Mouse (Mus musculus) urinary bladder, postnatal 14 days (tissue): ENCODE measurements around the gene Ublcp1.

ENCODE experiments used
- DNase-seq: peaks from one replicate; pipeline ENCODE4 v3.0.0; 2021; ENCODE audit warnings: low spot score

Ublcp1 gene

GRCm38 (mm10) chr11:44422337-44423111 is 47.8 kb downstream of the Ublcp1 start:
- no peak for DNase-seq

- DNase-seq, result no peak
These were observed 52.9 kb downstream of the Ublcp1 start for GRCm38 (mm10) chr11:44417403-44417802.

GRCm38 (mm10) chr11:44414605-44415004 is 55.7 kb downstream of the Ublcp1 start:
- DNase-seq, result no peak

GRCm38 (mm10) chr11:44413371-44413770 is 56.9 kb downstream of the Ublcp1 start:
- DNase-seq, result no peak

GRCm38 (mm10) chr11:44412276-44412675 is 58.0 kb downstream of the Ublcp1 start:
- no peak for DNase-seq

GRCm38 (mm10) chr11:44410413-44410812 is 59.9 kb downstream of the Ublcp1 start:
- DNase-seq, result no peak

- DNase-seq, result no peak
These were observed 61.7 kb downstream of the Ublcp1 start for GRCm38 (mm10) chr11:44408626-44409025.

GRCm38 (mm10) chr11:44406457-44406856 is 63.8 kb downstream of the Ublcp1 start:
- no peak for DNase-seq

GRCm38 (mm10) chr11:44405961-44406360 is 64.3 kb downstream of the Ublcp1 start:
- DNase-seq, result no peak

- no peak for DNase-seq
These were observed 65.2 kb downstream of the Ublcp1 start for GRCm38 (mm10) chr11:44405113-44405512.
